Mouse (Mus musculus): ENCODE measurements around the gene Relch.
"Not testable (repeated sequence)": the region's sequence is repeated elsewhere in the genome, so short reads cannot be mapped to it uniquely, and the experiment has no call there.

Gene Relch

DNA sequence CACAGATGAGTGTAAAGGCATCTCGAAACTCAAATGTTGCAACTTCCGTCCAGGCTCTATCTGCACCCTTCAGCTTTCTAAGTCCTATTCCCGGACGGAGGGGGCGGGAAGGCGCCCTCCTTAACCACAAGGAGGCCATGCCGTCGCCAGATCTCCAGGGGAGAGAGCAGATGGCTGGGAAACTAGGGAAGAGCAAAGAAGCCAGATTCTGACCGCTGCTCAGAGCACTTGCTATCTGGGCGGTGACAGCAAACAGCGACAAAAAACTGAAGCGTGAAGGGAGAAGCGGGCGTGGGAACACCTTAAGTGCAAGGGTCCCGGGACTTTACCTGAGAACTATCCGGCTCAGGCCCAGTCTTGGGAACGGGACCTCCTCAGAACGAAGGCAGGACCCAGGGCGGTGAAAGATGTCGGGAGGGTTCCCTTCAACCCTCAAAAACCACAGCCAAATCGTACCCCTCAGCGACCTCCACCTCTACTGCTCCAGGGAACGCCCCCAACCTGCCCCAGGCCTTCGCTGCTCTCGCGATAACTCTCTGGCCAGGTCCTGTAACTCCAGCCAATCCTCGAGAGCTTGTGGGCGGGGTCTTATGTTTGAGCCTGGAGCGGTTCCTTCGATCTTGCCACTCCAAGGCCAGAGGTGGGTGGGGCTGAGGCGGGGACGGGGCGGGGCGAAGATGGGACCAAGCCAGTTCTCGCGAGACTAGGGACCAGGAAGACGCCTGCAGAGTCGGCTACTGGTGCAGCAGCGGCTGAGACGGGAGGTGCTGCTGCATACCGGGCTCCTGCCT lies at the start of gene Relch, which contains the start of gene Pign:
Gene Relch (plus strand): TSS at position 691 of the 791 bp plus-strand sequence.
Gene Pign (minus strand): TSS at position 507 of the 791 bp plus-strand sequence.
- DNase-seq (ENCODE audit: extremely low read depth, low read depth) = peak; percentile 99

GRCm38 (mm10) chr1:105630481-105630880 lies 33.2 kb upstream of the Relch start:
- DNase-seq (ENCODE audit: extremely low read depth, low read depth) = peak; percentile 38

DNA sequence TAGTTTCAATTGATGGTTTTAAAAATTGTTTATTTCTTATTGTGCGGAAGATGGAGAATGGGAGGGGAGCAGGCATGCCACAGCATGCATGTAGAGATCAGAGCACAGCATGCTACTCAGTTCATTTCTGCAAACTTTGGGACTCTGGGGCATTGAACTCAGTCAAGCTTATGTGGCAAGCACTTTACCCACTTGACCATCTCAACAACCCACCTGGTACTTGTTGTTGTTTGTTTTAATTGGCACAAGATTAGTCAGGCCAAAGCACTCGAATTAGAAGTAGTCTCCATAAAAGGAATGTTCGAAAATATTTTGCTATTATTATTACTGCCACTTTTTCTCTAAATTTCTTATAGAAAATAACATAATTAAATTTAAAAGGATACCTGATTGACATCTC lies 19.6 kb upstream of the Relch start:
- no peak for DNase-seq (ENCODE audit: extremely low read depth, low read depth)

GRCm38 (mm10) chr1:105650650-105651049 lies 13.0 kb upstream of the Relch start:
- DNase-seq (ENCODE audit: extremely low read depth, low read depth) = no peak

- no peak for DNase-seq (ENCODE audit: extremely low read depth, low read depth)
These were observed 9.7 kb upstream of the Relch start for GRCm38 (mm10) chr1:105653981-105654380.

- DNase-seq (ENCODE audit: extremely low read depth, low read depth) = peak; percentile 77
These were observed 3.6 kb upstream of the Relch start for GRCm38 (mm10) chr1:105660015-105660414.

GRCm38 (mm10) chr1:105662820-105663170 lies 866 bp upstream of the Relch start:
- no peak for DNase-seq (ENCODE audit: extremely low read depth, low read depth)

- no peak for DNase-seq (ENCODE audit: extremely low read depth, low read depth)
These were observed 526 bp downstream of the Relch start for GRCm38 (mm10) chr1:105663962-105664812.

DNA sequence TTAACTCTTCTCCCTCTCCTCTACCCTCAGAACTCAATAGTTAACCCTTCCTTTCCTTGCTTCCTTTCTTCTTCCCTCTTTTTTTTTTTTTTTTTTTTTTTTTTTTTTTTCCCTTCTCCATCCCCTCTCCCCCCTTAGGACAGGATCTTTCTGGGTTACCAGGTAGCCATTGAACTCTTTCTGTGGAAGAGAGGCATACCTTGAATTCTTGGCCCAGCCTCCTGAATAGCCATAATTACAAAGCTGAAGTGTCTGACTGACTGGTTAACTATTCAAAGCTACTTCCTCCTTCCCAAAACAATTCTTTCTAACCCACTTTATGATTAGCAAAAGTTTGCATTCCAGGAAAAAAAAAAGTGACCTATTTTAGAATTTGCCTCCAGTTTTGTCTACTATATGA lies 6.0 kb downstream of the Relch start:
- DNase-seq (ENCODE audit: extremely low read depth, low read depth) = no peak

DNA sequence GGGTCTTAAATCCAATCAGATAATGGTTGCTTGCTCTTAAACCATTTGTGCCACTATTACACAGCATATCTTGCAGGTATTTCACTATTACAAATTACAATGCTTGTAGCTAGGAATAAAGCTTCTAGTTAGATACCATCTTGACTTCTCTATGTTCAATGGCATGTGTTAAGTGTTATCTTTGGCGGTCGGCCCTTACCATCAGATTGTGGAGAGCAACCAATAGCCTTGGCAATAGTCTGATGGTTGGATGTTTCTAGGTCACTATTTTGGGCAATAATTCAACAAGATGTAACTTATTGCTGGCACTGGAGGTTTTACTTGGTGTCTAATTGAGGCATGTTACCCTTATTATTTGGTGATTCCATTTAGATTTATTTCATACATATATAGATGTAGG lies 11.1 kb downstream of the Relch start:
- DNase-seq (ENCODE audit: extremely low read depth, low read depth) = no peak

- DNase-seq (ENCODE audit: extremely low read depth, low read depth) = no peak
These were observed 16.9 kb downstream of the Relch start for GRCm38 (mm10) chr1:105680587-105680986.

GRCm38 (mm10) chr1:105685501-105685900 lies 21.8 kb downstream of the Relch start:
- DNase-seq (ENCODE audit: extremely low read depth, low read depth) = no peak

GRCm38 (mm10) chr1:105695581-105695980 lies 31.9 kb downstream of the Relch start:
- no peak for DNase-seq (ENCODE audit: extremely low read depth, low read depth)

DNA sequence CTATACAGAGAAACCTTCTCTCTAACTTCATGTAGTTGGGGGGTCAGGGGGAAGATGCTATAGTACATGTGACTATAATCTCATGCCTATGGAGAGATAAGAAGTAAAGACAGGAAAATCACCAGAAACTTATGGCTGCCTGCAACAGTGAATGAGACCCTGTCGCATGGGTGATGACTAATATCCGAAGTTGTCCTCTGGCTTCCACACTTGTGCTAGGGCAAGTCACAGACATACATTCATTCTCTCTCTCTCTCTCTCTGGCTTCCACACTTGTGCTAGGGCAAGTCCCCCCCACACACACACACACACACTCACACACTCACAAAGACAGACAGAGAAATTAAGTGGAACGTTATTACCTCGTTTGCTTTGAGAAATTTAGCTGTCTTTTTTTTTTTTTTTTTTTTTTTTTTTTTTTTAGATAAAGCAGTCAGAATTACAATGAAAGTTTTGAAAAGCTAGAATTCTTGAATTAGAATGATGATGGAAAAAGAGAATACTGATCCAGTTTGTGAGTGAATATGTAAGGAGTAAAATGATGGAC lies 37.4 kb downstream of the Relch start:
- DNase-seq (ENCODE audit: extremely low read depth, low read depth) = no peak

DNA sequence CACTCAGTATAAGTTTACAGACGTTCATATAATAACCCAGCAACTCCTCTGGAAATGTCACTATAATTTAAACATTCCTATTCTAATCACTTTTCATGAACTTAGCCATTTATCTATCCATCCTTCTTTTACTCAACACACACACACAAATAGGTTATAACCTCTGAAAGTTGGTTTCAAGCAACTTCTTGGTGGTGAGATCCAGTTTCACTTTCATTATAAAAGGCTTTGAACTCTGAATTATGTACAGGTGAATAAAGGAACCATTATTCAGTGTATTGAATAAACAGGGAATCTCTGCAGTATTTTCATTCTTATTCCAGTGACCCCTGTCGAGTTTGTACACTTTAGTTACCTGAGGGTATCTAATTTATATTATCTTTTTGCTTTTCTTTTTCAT lies 45.8 kb downstream of the Relch start:
- DNase-seq (ENCODE audit: extremely low read depth, low read depth) = no peak

GRCm38 (mm10) chr1:105711227-105711626 lies 47.6 kb downstream of the Relch start:
- DNase-seq (ENCODE audit: extremely low read depth, low read depth) = peak; percentile 19

DNA sequence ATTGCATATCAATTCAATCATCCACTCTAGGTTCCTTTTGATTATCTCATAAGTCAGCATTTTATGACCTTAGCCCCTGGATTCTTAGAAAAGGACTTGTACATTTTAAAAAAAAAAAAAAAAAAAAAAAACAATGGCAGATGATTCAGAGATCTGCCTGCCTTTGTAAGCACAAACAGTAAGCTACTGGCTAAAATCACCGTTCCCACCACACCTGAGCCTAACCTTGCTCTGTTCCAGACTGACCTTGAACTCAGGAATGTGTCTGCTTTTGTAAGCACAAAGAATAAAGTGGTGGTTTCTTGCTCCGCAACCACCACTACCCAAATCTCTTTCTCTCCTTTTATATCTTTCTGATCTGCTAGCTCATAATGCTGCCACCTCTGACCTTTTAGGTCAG lies 49.2 kb downstream of the Relch start:
- no peak for DNase-seq (ENCODE audit: extremely low read depth, low read depth)

DNA sequence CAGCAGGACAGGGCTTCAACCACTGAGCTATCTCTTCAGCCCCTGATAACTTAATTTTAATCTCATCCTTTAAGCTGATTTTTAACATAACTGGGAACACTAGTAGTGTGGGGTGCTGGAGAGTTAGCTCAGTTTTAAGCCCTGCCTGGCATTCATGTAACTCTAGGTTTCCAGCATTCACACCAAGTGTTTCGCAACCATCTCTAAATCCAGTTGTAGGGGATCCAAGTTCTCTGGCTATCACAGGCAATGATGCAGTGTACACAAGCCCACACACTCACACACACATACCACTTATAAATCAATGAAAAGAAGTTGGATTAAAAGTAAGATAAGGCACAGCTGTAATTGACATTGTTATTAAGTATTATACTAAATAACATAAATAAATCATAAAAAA lies 54.7 kb downstream of the Relch start:
- no peak for DNase-seq (ENCODE audit: extremely low read depth, low read depth)

DNA sequence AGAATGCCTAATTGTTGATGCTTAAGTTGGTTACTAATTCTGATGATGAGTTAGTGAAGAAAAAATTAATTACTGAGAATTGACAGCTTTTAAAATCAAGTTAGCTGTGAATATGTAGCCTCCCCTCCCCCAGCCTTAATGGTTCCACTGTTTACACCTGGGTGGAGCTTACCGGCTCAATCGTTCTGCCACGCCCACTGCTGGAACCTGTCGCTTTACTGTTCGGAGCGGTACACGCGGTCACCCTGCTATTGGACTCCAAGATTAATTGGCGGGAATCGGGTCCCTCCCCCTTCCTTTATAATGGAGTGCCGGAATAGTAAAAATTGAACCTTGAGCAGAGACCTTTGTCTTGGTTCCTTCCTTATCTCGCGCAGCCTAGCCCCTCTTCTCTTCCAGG lies 65.6 kb downstream of the Relch start:
- DNase-seq (ENCODE audit: extremely low read depth, low read depth) = not testable (repeated sequence)

- DNase-seq (ENCODE audit: extremely low read depth, low read depth) = peak; percentile 14
These were observed 71.7 kb downstream of the Relch start for GRCm38 (mm10) chr1:105735318-105735717.

- DNase-seq (ENCODE audit: extremely low read depth, low read depth) = no peak
These were observed 74.7 kb downstream of the Relch start for GRCm38 (mm10) chr1:105738334-105738733.

DNA sequence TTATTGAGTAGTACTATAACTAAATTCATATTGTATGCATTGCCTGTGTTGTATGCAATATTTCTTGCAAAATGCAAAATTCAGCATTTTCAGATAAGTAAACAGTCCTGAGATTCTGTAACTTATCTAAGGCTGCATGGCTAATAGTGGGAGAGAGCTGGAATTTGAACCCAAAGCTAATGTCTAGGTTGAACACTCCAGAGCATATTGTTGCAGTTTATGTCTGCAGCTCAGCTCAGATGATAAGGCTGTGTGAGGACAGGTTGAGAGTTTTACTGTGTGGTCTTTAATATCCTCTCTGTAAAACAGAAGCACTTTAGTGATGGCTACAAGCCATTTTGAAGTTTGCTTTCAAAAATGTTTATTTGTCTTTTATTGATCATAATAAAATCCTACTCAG lies 75.8 kb downstream of the Relch start:
- no peak for DNase-seq (ENCODE audit: extremely low read depth, low read depth)
